Mouse (Mus musculus) CH12.LX (cell line): ENCODE results near the gene Ift52. TPM values are rescaled to one million over a fixed set of nuclear protein-coding genes. Genes with fewer than 3 reads are reported as not detected.

Source experiments
- DNase-seq: peaks from one replicate; pipeline ENCODE4 v3.0.0-alpha.2; 2013; ENCODE audit errors: extremely low read depth
- H3K27ac ChIP-seq: 2 replicates; pipeline ENCODE4 v1.5.1; 2012; ENCODE audit warnings: low read depth, mild to moderate bottlenecking, control low read depth, moderate library complexity; ENCODE audit not compliant: insufficient read depth
- H3K27me3 ChIP-seq: replicated peaks from 2 replicates; pipeline ENCODE3; 2012; ENCODE audit warnings: inconsistent platforms
- H3K36me3 ChIP-seq, 2 experiments: replicated peaks in 1 of 2; 2 replicates each; pipeline versions ENCODE3 to v1.6.1; 2012; ENCODE audit warnings: inconsistent platforms in 1 of 2, low read length in 1 of 2, mild to moderate bottlenecking in 1 of 2, mixed read lengths in 1 of 2, moderate library complexity in 1 of 2; ENCODE audit not compliant: control insufficient read depth in 1 of 2, insufficient read depth in 1 of 2
- H3K4me1 ChIP-seq, 2 experiments: 2 replicates each; pipeline ENCODE4 v1.6.1; 2012; ENCODE audit warnings: inconsistent platforms in 1 of 2, moderate library complexity in 1 of 2; ENCODE audit not compliant: insufficient read depth in 2 of 2, control insufficient read depth in 1 of 2
- H3K4me2 ChIP-seq: 2 replicates; pipeline ENCODE4 v1.6.1; 2012; ENCODE audit warnings: low read depth, mild to moderate bottlenecking, control low read depth; ENCODE audit not compliant: poor library complexity, insufficient read depth, severe bottlenecking
- H3K4me3 ChIP-seq, 3 experiments: fragments of 150-350 bp in 1 of 3; sonication (generic) in 1 of 3; replicated peaks in 1 of 3; 2 replicates each; pipeline versions ENCODE3 to v1.5.1; 2011 to 2012; ENCODE audit warnings: low read depth in 2 of 3, low read length in 2 of 3, mild to moderate bottlenecking in 2 of 3, moderate library complexity in 2 of 3, control low read depth in 1 of 3, improper control_type of control experiment in 1 of 3, inconsistent platforms in 1 of 3, mixed read lengths in 1 of 3; ENCODE audit not compliant: poor library complexity in 1 of 3
- H3K79me2 ChIP-seq: replicated peaks from 2 replicates; pipeline ENCODE4 v1.6.1; 2012; ENCODE audit warnings: mild to moderate bottlenecking, moderate library complexity; ENCODE audit not compliant: control insufficient read depth, poor library complexity, insufficient read depth, severe bottlenecking; ENCODE audit errors: extremely low read depth
- H3K9ac ChIP-seq: 2 replicates; pipeline ENCODE4 v1.6.1; 2012; ENCODE audit warnings: low read depth, mild to moderate bottlenecking, control low read depth, moderate library complexity; ENCODE audit not compliant: insufficient read depth
- H3K9me3 ChIP-seq: replicated peaks from 2 replicates; pipeline ENCODE3; 2012; ENCODE audit warnings: low read length, inconsistent platforms, mixed read lengths
- BHLHE40 ChIP-seq: IDR thresholded peaks from 2 replicates; pipeline ENCODE4 v1.6.1; 2011; ENCODE audit warnings: mild to moderate bottlenecking, low read depth, low read length, improper control_type of control experiment
- CHD1 ChIP-seq: IDR thresholded peaks from 2 replicates; pipeline ENCODE4 v1.6.1; 2012; ENCODE audit warnings: low read depth, low read length, improper control_type of control experiment, inconsistent platforms
- CTCF ChIP-seq, 2 experiments: IDR thresholded peaks in 1 of 2; conservative IDR thresholded peaks in 1 of 2; 2 replicates each; pipeline ENCODE4 v1.5.1; 2011 to 2012; ENCODE audit warnings: low read depth in 2 of 2, low read length in 2 of 2, improper control_type of control experiment in 1 of 2, inconsistent platforms in 1 of 2, mild to moderate bottlenecking in 1 of 2, moderate library complexity in 1 of 2
- E2F4 ChIP-seq: IDR thresholded peaks from 2 replicates; pipeline ENCODE4 v1.6.1; 2011; ENCODE audit warnings: low read depth, low read length, improper control_type of control experiment; ENCODE audit not compliant: insufficient replicate concordance
- ETS1 ChIP-seq: conservative IDR thresholded peaks from 2 replicates; pipeline ENCODE4 v1.6.1; 2012; ENCODE audit warnings: low read depth, mild to moderate bottlenecking, inconsistent platforms, low read length, improper control_type of control experiment, moderate library complexity
- GABPA ChIP-seq: IDR thresholded peaks from 2 replicates; pipeline ENCODE4 v1.6.1; 2012; ENCODE audit warnings: low read depth, low read length, improper control_type of control experiment, inconsistent platforms; ENCODE audit not compliant: insufficient replicate concordance
- IRF4 ChIP-seq: IDR thresholded peaks from 2 replicates; pipeline ENCODE4 v1.6.1; 2014; ENCODE audit warnings: low read depth, mild to moderate bottlenecking, inconsistent platforms, low read length, improper control_type of control experiment
- KAT2A ChIP-seq: IDR thresholded peaks from 2 replicates; pipeline ENCODE4 v1.6.1; 2012; ENCODE audit warnings: low read length, improper control_type of control experiment, inconsistent platforms; ENCODE audit not compliant: insufficient replicate concordance
- MEF2A ChIP-seq: IDR thresholded peaks from 2 replicates; pipeline ENCODE4 v1.6.1; 2014; ENCODE audit warnings: low read depth, mild to moderate bottlenecking, inconsistent platforms, low read length, improper control_type of control experiment, borderline replicate concordance
- NELFE ChIP-seq: IDR thresholded peaks from 2 replicates; pipeline ENCODE4 v1.6.1; 2011; ENCODE audit warnings: low read depth, low read length, improper control_type of control experiment
- POLR2A ChIP-seq: IDR thresholded peaks from 2 replicates; pipeline ENCODE4 v1.6.1; 2011; ENCODE audit warnings: low read depth, mild to moderate bottlenecking, improper control_type of control experiment, low read length
- POLR2AphosphoS2 ChIP-seq: IDR thresholded peaks from 2 replicates; pipeline ENCODE4 v1.6.1; 2011; ENCODE audit warnings: low read depth, low read length, improper control_type of control experiment
- RAD21 ChIP-seq: IDR thresholded peaks from 2 replicates; pipeline ENCODE4 v1.6.1; 2011; ENCODE audit warnings: low read depth, mild to moderate bottlenecking, low read length, improper control_type of control experiment, moderate library complexity
- SIN3A ChIP-seq: IDR thresholded peaks from 2 replicates; pipeline ENCODE4 v1.6.1; 2012; ENCODE audit warnings: low read length, improper control_type of control experiment, inconsistent platforms
- SMC3 ChIP-seq: IDR thresholded peaks from 2 replicates; pipeline ENCODE4 v1.6.1; 2011; ENCODE audit warnings: low read depth, low read length, improper control_type of control experiment
- TBP ChIP-seq: conservative IDR thresholded peaks from 2 replicates; pipeline ENCODE4 v1.6.1; 2011; ENCODE audit warnings: low read depth, low read length, improper control_type of control experiment
- UBTF ChIP-seq: IDR thresholded peaks from 2 replicates; pipeline ENCODE4 v1.6.1; 2012; ENCODE audit warnings: low read depth, mild to moderate bottlenecking, inconsistent platforms, low read length, improper control_type of control experiment, moderate library complexity
- USF2 ChIP-seq: conservative IDR thresholded peaks from 2 replicates; pipeline ENCODE4 v1.6.1; 2011; ENCODE audit warnings: low read depth, low read length, improper control_type of control experiment
- ZC3H11A ChIP-seq: IDR thresholded peaks from 2 replicates; pipeline ENCODE4 v1.6.1; 2012; ENCODE audit warnings: low read depth, mild to moderate bottlenecking, inconsistent platforms, low read length, improper control_type of control experiment
- ZNF384 ChIP-seq: IDR thresholded peaks from 2 replicates; pipeline ENCODE4 v1.6.1; 2012; ENCODE audit warnings: low read depth, low read length, improper control_type of control experiment, inconsistent platforms
- dilution Hi-C: fragments of 300-500 bp; cut with MboI; formaldehyde crosslinking; loops from 2 replicates; pipeline ENCODE4 v1.14.3; 2020; ENCODE audit warnings: low sequenced_read_pairs; ENCODE audit not compliant: extremely low pct_unique_long_range_greater_than_20kb, extremely low pct_ligation_motif_present
- in situ Hi-C: fragments of 300-500 bp; cut with MboI; formaldehyde crosslinking; loops from 3 replicates; pipeline ENCODE4 v1.14.3; 2019; ENCODE audit warnings: low sequenced_read_pairs, low pct_ligation_motif_present, low pct_unique_long_range_greater_than_20kb, mixed read lengths
- polyA plus RNA-seq: library from polyadenylated mRNA; unstranded; fragments of >175 nt; gene quantifications from 2 replicates; pipeline ENCODE4 v1.2.1, GENCODE M21; 2012; ENCODE audit warnings: low read depth; ENCODE audit not compliant: insufficient read length
- total RNA-seq, 2 experiments: library from RNA; depleted of rRNA; stranded (reverse); fragments of 300-350 nt in 1 of 2; fragments of >200 nt in 1 of 2; gene quantifications; 2 replicates each; pipeline ENCODE4 v1.2.3; 2012 to 2014

Gene Ift52
- total and polyA plus RNA-seq, 3 experiments, result 13.0 to 33.6 (median 14.4) TPM

DNA sequence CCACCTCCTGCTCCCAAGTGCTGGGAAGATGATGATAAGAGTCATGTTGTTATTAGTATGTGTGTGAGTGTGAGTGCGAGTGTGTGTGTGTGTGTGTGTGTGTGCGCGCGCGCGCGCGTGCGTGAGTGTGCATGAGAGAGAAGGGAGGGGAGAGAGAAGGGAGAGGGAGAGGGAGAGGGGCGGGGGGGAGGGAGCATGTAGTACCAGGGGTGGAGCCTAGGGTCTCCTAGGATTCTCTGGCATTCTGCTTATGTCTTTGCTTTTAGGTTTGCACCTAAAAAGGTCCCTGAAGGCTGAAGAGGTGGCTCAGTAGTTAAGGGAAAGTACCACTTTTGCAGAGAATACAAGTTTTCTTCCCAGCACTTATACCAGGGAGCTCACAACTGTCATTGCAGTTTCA is 77.8 kb downstream of the Ift52 start:
- no peaks in the 10 kb centered on the region for H3K9me3 ChIP-seq
- H3K27me3 ChIP-seq, result peaks cover 23% of the 10 kb centered on the region
- no peak overlapping the region for H3K4me3 ChIP-seq
- no peaks in the 10 kb centered on the region for H3K36me3 ChIP-seq
- no peaks in the 10 kb centered on the region for H3K4me1 ChIP-seq
- in situ Hi-C loops, result loop anchor here (10.0 kb wide), 2 partner anchors 240 to 320 kb away; no protein-coding TSS in a partner anchor
- H3K9ac ChIP-seq, result no peak overlapping the region
- H3K79me2 ChIP-seq, result no peaks in the 10 kb centered on the region
- dilution Hi-C loops, result no loop called here
- no peak for DNase-seq
- no peak for TF ChIP-seq ZNF384
- no peak for TF ChIP-seq CTCF (conservative IDR thresholded peaks at IDR 0.05 in 1 of 2, IDR thresholded peaks at IDR 0.05 in 1 of 2; ENCODE audit: low read depth in 2 of 2, low read length in 2 of 2)
- no peak for TF ChIP-seq POLR2A
- TF ChIP-seq SMC3, result no peak
- no peak for TF ChIP-seq ZC3H11A
- no peak for TF ChIP-seq NELFE
- TF ChIP-seq IRF4, result no peak
- no peak for TF ChIP-seq E2F4
- TF ChIP-seq CHD1, result no peak
- no peak for TF ChIP-seq UBTF
- TF ChIP-seq MEF2A, result no peak
- no peak for TF ChIP-seq BHLHE40
- no peak for TF ChIP-seq KAT2A
- no peak for TF ChIP-seq GABPA
- no peak for TF ChIP-seq POLR2AphosphoS2
- no peak for TF ChIP-seq SIN3A
- no peak for TF ChIP-seq RAD21
- TF ChIP-seq ETS1, result no peak
- no peak for TF ChIP-seq USF2
- TF ChIP-seq TBP, result no peak
- H3K4me2 ChIP-seq, result no peak overlapping the region
- no peak overlapping the region for H3K27ac ChIP-seq

Other genes with a start within 250 kb of the Ift52 start
- gene Srsf6, start 85.8 kb upstream of the Ift52 start, total RNA-seq (2012; rRNA removed), result 96.3 and 144 TPM in 2 replicates
- gene Srsf6, start 85.8 kb upstream of the Ift52 start, total RNA-seq (2014; rRNA removed), result 204 and 230 TPM in 2 replicates
- 227 and 244 TPM in 2 replicates for gene Srsf6, start 85.8 kb upstream of the Ift52 start, polyA plus RNA-seq
- not detected in 2 replicates for gene L3mbtl1, start 73.9 kb upstream of the Ift52 start, total RNA-seq (2012; rRNA removed)
- not detected in 2 replicates for gene L3mbtl1, start 73.9 kb upstream of the Ift52 start, total RNA-seq (2014; rRNA removed)
- 0.09 TPM in 1 of 2 replicates, not detected in the other for gene L3mbtl1, start 73.9 kb upstream of the Ift52 start, polyA plus RNA-seq
- not detected in 2 replicates for gene Sgk2, start 30.0 kb upstream of the Ift52 start, total RNA-seq (2012; rRNA removed)
- not detected in 2 replicates for gene Sgk2, start 30.0 kb upstream of the Ift52 start, total RNA-seq (2014; rRNA removed)
- gene Sgk2, start 30.0 kb upstream of the Ift52 start, polyA plus RNA-seq, result not detected in 2 replicates
- gene Mybl2, start 37.3 kb downstream of the Ift52 start, total RNA-seq (2012; rRNA removed), result 38.4 and 48.0 TPM in 2 replicates
- gene Mybl2, start 37.3 kb downstream of the Ift52 start, total RNA-seq (2014; rRNA removed), result 34.1 and 36.0 TPM in 2 replicates
- gene Mybl2, start 37.3 kb downstream of the Ift52 start, polyA plus RNA-seq, result 131 and 189 TPM in 2 replicates
- not detected in 2 replicates for gene Gtsf1l, start 70.5 kb downstream of the Ift52 start, total RNA-seq (2012; rRNA removed)
- gene Gtsf1l, start 70.5 kb downstream of the Ift52 start, total RNA-seq (2014; rRNA removed), result not detected in 2 replicates
- gene Gtsf1l, start 70.5 kb downstream of the Ift52 start, polyA plus RNA-seq, result not detected in 2 replicates
- gene Tox2, start 185.8 kb downstream of the Ift52 start, total RNA-seq (2012; rRNA removed), result not detected in 2 replicates
- not detected in 2 replicates for gene Tox2, start 185.8 kb downstream of the Ift52 start, total RNA-seq (2014; rRNA removed)
- not detected in 2 replicates for gene Tox2, start 185.8 kb downstream of the Ift52 start, polyA plus RNA-seq